Mouse (Mus musculus) T-helper 2 cell (primary cell): Measurements from ENCODE around the gene Ick.
"Not testable (repeated sequence)": the region's sequence is repeated elsewhere in the genome, so short reads cannot be mapped to it uniquely, and the experiment has no call there.

Experiments
- in situ Hi-C: fragments of 300-600 bp; cut with MboI, MseI; formaldehyde crosslinking; loops from one replicate; pipeline ENCODE4 v1.15.1; 2025; ENCODE audit warnings: high pct_unique_total_duplicates

Ick gene

GRCm38 (mm10) chr9:78146627-78147026 lies 37.6 kb downstream of the Ick start:
- in situ Hi-C loops: no loop called here

DNA sequence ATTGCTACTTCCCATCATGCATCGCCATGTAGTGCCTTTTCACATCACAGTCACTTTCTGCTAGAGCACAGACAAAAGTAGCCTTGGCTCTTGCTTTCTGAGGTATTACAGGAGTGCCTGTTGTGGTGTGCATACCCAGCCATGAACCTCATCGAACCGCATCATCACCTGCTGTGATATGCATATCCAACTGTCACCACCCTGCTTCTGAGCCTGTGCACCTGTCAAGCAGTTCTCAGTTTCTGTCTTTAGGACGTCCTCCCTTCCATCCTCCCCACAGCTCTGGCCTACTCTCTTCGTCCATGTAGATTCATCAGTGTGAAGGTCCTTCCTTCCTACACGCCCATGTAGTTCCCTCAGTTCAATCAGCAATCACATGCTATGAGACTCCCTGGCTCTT lies 39.2 kb downstream of the Ick start:
- in situ Hi-C loops: no loop called here

DNA sequence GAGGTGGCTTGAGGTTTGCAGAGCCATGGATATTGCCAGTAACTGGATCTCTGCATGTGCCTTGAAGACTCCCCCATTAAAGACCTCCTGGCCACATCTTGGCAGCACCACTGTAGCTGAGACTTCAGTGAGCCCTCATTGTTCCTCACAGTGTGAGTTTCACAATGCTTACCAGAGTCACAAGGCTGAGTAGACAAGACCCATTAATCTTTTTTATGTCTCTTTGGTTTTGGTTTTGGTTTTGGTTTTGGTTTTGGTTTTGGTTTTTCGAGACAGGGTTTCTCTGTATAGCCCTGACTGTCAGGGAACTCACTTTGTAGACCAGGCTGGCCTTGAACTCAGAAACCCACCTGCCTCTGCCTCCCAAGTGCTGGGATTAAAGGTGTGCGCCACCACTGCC lies 40.8 kb downstream of the Ick start:
- in situ Hi-C loops: not testable (repeated sequence)

- in situ Hi-C loops: no loop called here
These were observed 45.4 kb downstream of the Ick start for GRCm38 (mm10) chr9:78154211-78154977.

- in situ Hi-C loops: no loop called here
These were observed 48.2 kb downstream of the Ick start for GRCm38 (mm10) chr9:78157221-78157620.

GRCm38 (mm10) chr9:78163291-78163690 lies 54.3 kb downstream of the Ick start:
- in situ Hi-C loops: no loop called here

DNA sequence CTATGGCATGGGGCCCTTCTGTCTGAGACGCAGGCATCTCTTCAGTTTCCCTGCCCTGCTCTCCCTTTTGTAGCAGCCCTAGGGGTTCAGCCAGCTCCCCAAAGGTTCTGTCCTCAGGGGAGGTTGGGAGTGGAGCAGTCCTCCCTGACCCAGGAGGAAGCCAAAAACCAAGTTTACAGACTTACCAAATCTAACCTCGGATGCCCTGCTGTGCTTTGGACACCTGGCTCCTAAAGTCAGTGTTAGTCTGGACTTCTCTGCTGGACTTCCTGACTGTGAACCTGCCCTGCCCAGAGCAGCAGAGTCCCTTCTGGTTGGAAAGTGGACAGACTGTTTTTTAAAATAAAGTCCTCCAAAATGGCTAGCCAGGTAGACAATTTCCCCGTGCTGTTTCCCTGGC lies 55.7 kb downstream of the Ick start:
- in situ Hi-C loops: no loop called here

GRCm38 (mm10) chr9:78165454-78165853 lies 56.5 kb downstream of the Ick start:
- in situ Hi-C loops: no loop called here

- in situ Hi-C loops: no loop called here
These were observed 57.9 kb downstream of the Ick start for GRCm38 (mm10) chr9:78166694-78167452.

DNA sequence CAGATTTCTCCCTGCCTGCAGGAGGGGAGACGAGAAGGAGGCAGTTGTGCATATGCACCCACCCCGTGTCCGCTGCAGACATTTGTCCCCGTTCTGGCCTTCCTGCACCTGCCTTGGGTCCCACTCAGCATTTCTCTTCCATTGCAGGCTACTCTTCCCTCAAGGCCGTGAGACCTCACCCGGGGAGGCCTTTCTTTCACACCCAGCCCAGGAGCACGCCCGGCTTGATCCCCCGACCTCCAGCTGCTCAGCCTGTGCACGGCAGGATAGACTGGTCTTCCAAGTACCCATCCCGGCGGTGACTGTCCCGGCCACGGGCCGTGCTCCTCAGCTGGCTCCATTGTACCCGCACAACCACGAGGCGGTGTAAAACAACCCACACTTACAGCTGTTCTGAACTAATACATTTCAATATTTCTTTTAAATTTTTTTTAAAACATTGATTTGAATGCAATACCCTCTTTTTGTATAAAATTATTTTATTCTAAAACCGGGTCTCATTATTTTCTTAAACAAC lies 58.5 kb downstream of the Ick start:
- in situ Hi-C loops: no loop called here

- in situ Hi-C loops: no loop called here
These were observed 59.9 kb downstream of the Ick start for GRCm38 (mm10) chr9:78168864-78169263.

DNA sequence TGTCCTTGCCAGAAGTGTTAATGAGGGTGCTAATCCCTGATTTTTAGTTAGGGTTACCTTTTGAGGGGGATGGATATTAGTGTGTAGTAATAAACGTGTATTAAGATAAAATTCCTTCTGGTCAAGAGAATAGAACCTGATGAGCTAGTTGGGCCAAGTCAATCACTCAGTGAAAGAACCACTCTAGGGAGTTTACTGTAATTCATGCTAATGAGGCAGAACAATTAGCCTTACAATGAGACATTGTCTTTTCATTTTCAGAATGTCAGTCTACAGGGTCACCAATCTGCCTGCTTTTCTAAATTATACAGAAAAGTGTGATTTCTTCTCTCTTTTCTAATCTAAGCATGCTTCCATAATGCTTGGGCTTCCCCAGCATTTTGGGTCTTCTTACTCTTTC lies 65.0 kb downstream of the Ick start:
- in situ Hi-C loops: loop anchor here (5.0 kb wide), 1 partner anchor 67 kb away; the partner anchor contains the start of genes Fbxo9 and Ick

- in situ Hi-C loops: loop anchor here (5.0 kb wide), 1 partner anchor 68 kb away; the partner anchor contains the start of genes Fbxo9 and Ick
These were observed 65.9 kb downstream of the Ick start for GRCm38 (mm10) chr9:78174925-78175276.

DNA sequence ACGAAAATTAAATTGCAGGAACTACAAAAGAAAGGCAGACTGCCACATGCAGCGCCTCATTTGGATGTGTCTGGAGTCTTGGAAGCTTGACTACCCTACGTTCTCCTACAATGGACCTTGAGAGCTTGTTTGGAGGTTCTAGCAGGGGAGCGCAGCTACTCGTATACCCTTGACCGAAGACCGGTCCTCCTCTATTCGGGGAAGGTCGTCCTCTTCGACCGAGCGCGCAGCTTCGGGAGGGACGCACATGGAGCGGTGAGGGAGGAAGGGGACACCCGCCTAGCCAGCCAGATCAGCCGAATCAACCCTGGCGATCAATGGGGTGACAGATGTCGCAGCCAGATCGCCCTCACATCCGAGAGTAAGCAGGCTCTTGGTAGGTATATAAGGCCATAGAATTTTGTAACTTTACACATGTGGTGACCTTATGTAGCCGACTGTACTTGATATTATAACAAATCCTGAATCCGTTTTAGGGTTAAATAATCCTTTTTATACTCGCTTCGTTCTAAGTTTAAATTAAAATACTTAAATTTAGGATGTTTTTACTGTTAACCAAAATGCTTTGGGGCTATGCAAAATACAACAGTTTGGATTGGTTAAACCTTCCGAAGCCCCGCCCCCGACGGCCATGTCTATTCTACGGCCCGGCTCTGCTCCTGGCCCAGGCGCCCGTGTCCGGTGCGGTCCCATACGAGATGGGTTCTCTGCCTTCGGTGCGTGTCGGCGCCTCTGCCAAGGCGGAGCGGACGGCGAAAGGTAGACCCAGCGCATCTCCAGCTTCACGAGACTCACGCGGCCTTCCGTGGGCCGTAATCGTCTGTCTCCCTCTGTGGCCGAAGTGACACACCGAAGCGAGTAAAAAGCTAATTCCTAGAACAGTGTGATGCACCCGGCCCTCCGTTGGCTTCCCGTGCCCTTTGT lies 66.5 kb downstream of the Ick start:
- in situ Hi-C loops: no loop called here

- in situ Hi-C loops: no loop called here
These were observed 67.3 kb downstream of the Ick start for GRCm38 (mm10) chr9:78176201-78176727.

DNA sequence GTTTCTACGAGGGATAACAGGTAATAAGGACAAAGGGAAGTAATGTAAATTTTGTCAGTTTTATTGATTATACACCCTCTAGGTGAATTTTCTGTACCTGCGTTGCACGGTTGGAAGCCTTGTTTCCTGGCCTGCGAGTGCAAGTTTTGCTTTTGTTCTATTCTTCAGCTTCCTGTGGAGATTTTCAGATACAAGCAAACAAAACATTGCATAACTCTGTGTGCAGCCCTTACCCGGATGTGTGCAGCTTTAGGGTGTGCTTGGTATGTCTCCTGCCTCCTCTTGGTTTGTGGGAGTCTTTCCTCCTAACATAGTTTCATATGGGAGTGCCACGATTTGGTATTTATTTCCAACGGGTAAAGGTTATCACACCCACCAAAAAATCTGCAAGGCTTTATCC lies 67.8 kb downstream of the Ick start:
- in situ Hi-C loops: no loop called here

DNA sequence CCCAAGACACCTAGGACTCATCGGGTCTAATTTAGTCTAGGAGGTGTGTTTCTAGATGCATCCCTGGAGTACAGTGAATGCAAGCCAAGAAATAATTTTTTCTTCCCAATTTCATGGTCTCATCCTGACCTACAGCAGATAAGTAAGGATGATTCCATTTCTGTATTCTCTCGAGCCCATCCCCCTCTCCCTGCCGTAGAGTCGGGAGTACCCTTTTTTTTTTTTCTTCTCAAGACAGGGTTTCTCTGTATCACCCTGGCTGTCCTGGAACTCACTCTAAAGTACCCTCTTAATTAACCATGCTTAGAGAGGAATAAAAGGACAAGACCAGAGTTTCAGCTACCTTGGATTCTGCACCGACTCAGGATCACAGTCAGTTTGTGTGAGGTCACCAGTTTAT lies 69.2 kb downstream of the Ick start:
- in situ Hi-C loops: no loop called here

GRCm38 (mm10) chr9:78179071-78179470 lies 70.1 kb downstream of the Ick start:
- in situ Hi-C loops: no loop called here

DNA sequence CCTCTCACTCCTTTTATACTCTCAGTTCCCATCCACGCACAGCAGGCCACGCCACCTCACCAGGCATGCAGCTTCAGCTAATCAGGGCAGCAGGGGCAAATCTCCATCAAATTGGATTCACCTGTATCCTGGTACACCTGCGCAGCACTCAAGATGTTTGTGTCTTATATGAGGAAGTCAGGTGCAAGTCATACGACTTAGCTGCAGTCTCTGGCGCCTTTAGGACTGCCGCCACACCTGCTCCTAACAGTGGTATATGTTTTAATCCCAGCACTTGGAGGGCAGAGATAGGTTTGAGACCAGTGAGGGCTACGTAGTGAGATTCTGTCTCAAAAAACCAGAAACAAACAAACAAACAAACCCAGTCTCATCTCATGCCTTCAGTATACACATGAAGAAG lies 73.5 kb downstream of the Ick start, which contains the start of gene Gsta4:
Gene Gsta4, plus strand, starts transcription at position 301 of the 400 bp plus-strand sequence.
- in situ Hi-C loops: not testable (repeated sequence)

DNA sequence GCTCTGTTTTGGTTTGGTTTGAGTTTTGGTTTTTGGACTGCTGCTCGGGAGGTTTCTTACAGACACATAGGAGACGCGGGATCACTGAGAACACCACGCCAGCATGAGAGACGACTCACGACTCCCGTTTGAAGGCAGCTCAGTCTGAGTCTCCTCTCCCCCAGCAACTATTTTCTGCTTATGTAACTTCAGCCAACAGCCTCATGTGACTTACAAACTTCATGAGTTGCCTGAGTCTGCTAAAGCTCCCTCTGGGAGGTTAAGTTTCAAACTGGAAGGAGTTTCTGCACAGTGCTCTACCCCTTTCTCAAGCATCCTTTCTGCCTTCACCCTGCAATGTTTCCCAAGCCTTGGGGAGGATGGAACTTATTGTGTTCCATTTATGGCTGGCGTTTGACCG lies 76.7 kb downstream of the Ick start:
- in situ Hi-C loops: no loop called here

DNA sequence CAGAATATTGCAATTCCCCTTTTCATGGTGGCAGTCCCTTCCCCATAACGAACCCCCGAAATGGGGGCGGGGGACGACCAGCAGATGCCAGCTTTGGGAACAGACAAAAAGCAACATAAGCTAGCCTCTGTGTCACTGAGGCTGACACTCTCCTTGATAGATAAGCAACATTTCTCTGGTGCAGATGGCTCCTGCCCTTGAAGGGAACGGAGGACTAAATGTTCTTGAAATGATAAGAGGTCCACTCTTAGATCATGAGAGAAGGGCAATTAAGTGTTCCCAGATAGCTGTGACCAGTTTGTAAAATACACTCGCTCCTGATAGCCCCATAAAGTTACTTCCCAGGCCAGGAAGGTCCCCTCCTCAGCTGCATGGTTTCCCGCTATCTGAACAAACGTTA lies 79.9 kb downstream of the Ick start:
- in situ Hi-C loops: no loop called here
